Mouse (Mus musculus): ENCODE data around the gene Grip1. TPM values are rescaled to one million over a fixed set of nuclear protein-coding genes. Genes with fewer than 3 reads are reported as not detected.

Gene Grip1
- total RNA-seq, 2 experiments from 2014 or later: 27.6 to 28.9 TPM

GRCm38 (mm10) chr10:119663586-119663985, 210.0 kb downstream of the Grip1 start:
- no peak for TF ChIP-seq CTCF (conservative IDR thresholded peaks at IDR 0.05)
- H3K27ac ChIP-seq: no peak overlapping the region
- H3K4me3 ChIP-seq: no peak overlapping the region
- no peak for DNase-seq (ENCODE audit: low spot score in 2 of 2)

- no peak for TF ChIP-seq CTCF (conservative IDR thresholded peaks at IDR 0.05)
- Histone ChIP-seq H3K4me3 (no peak overlapping the region), H3K27ac (no peak overlapping the region)
- DNase-seq (ENCODE audit: low spot score in 2 of 2): no peak
Measured at GRCm38 (mm10) chr10:119666386-119666785, 212.8 kb downstream of the Grip1 start.

- TF ChIP-seq CTCF (conservative IDR thresholded peaks at IDR 0.05): no peak
Measured at GRCm38 (mm10) chr10:119670456-119670855, 216.8 kb downstream of the Grip1 start.

GRCm38 (mm10) chr10:119684377-119684826, 230.8 kb downstream of the Grip1 start:
- H3K4me3 ChIP-seq: no peak overlapping the region
- H3K27ac ChIP-seq: no peak overlapping the region
- no peak for TF ChIP-seq CTCF (conservative IDR thresholded peaks at IDR 0.05)
- no peak for DNase-seq (ENCODE audit: low spot score in 2 of 2)

More at GRCm38 (mm10) chr10:119670456-119670855, 216.8 kb downstream of the Grip1 start:
- no peak for DNase-seq (ENCODE audit: low spot score in 2 of 2)
- H3K4me3 ChIP-seq: no peak overlapping the region
- no peak overlapping the region for H3K27ac ChIP-seq

GRCm38 (mm10) chr10:119691358-119692083, 237.9 kb downstream of the Grip1 start:
- no peak for TF ChIP-seq CTCF (conservative IDR thresholded peaks at IDR 0.05)
- DNase-seq (ENCODE audit: low spot score in 2 of 2): peak; percentile 50 to 65
- peak overlapping the region; percentile 65 for H3K4me3 ChIP-seq
- peak overlapping the region; percentile 92 for H3K27ac ChIP-seq

GRCm38 (mm10) chr10:119692284-119692890, 238.8 kb downstream of the Grip1 start:
- Histone ChIP-seq H3K27ac (peak overlapping the region; percentile 92), H3K4me3 (peak overlapping the region; percentile 65)
- DNase-seq (ENCODE audit: low spot score in 2 of 2): peak in 1 of 2 experiments; percentile 23
- no peak for TF ChIP-seq CTCF (conservative IDR thresholded peaks at IDR 0.05)

- no peak for DNase-seq (ENCODE audit: low spot score in 2 of 2)
- TF ChIP-seq CTCF (conservative IDR thresholded peaks at IDR 0.05): no peak
- Histone ChIP-seq H3K27ac (peak overlapping the region; percentile 92; the same call in 1 of the 2 replicates), H3K4me3 (peak overlapping the region; percentile 65)
Measured at GRCm38 (mm10) chr10:119693400-119693799, 239.8 kb downstream of the Grip1 start.

- no peak overlapping the region for H3K27ac ChIP-seq
- H3K4me3 ChIP-seq: no peak overlapping the region
- DNase-seq (ENCODE audit: low spot score in 2 of 2): no peak
- TF ChIP-seq CTCF (conservative IDR thresholded peaks at IDR 0.05): no peak
Measured at GRCm38 (mm10) chr10:119697257-119697798, 243.7 kb downstream of the Grip1 start.

- TF ChIP-seq CTCF (conservative IDR thresholded peaks at IDR 0.05): no peak
- no peak for DNase-seq (ENCODE audit: low spot score in 2 of 2)
- H3K4me3 ChIP-seq: no peak overlapping the region
- no peak overlapping the region for H3K27ac ChIP-seq
Measured at GRCm38 (mm10) chr10:119705348-119705747, 251.7 kb downstream of the Grip1 start.

GRCm38 (mm10) chr10:119706281-119706680, 252.7 kb downstream of the Grip1 start:
- no peak overlapping the region for H3K4me3 ChIP-seq
- H3K27ac ChIP-seq: no peak overlapping the region
- DNase-seq (ENCODE audit: low spot score in 2 of 2): peak in 1 of 2 experiments; percentile 46
- no peak for TF ChIP-seq CTCF (conservative IDR thresholded peaks at IDR 0.05)

- no peak for TF ChIP-seq CTCF (conservative IDR thresholded peaks at IDR 0.05)
- no peak for DNase-seq (ENCODE audit: low spot score in 2 of 2)
- H3K27ac ChIP-seq: no peak overlapping the region
- H3K4me3 ChIP-seq: no peak overlapping the region
Measured at GRCm38 (mm10) chr10:119706983-119707382, 253.4 kb downstream of the Grip1 start.

GRCm38 (mm10) chr10:119721887-119722286, 268.3 kb downstream of the Grip1 start:
- H3K4me3 ChIP-seq: no peak overlapping the region
- no peak for DNase-seq (ENCODE audit: low spot score in 2 of 2)
- no peak for TF ChIP-seq CTCF (conservative IDR thresholded peaks at IDR 0.05)
- no peak overlapping the region for H3K27ac ChIP-seq

- TF ChIP-seq CTCF (conservative IDR thresholded peaks at IDR 0.05): no peak
- no peak for DNase-seq (ENCODE audit: low spot score in 2 of 2)
- no peak overlapping the region for H3K27ac ChIP-seq
- no peak overlapping the region for H3K4me3 ChIP-seq
Measured at GRCm38 (mm10) chr10:119722471-119722870, 268.8 kb downstream of the Grip1 start.

Measured in layer of hippocampus, adult 2 months (tissue).